Mouse (Mus musculus): Measurements from ENCODE around the gene Ptprj.
"Not testable (repeated sequence)": the region's sequence is repeated elsewhere in the genome, so short reads cannot be mapped to it uniquely, and the experiment has no call there.

The Ptprj gene

GRCm38 (mm10) chr2:90577451-90578279 lies 2.8 kb downstream of the Ptprj start:
- DNase-seq (ENCODE audit: low spot score in 2 of 2): no peak

GRCm38 (mm10) chr2:90576936-90577335 lies 3.5 kb downstream of the Ptprj start:
- no peak for DNase-seq (ENCODE audit: low spot score in 2 of 2)

GRCm38 (mm10) chr2:90576411-90576810 lies 4.0 kb downstream of the Ptprj start:
- no peak for DNase-seq (ENCODE audit: low spot score in 2 of 2)

GRCm38 (mm10) chr2:90575713-90576112 lies 4.7 kb downstream of the Ptprj start:
- no peak for DNase-seq (ENCODE audit: low spot score in 2 of 2)

GRCm38 (mm10) chr2:90575116-90575515 lies 5.3 kb downstream of the Ptprj start:
- no peak for DNase-seq (ENCODE audit: low spot score in 2 of 2)

GRCm38 (mm10) chr2:90574536-90574935 lies 5.9 kb downstream of the Ptprj start:
- no peak for DNase-seq (ENCODE audit: low spot score in 2 of 2)

- no peak for DNase-seq (ENCODE audit: low spot score in 2 of 2)
Measured at GRCm38 (mm10) chr2:90573640-90574526, 6.6 kb downstream of the Ptprj start.

- DNase-seq (ENCODE audit: low spot score in 2 of 2): no peak
Measured at GRCm38 (mm10) chr2:90572126-90572525, 8.3 kb downstream of the Ptprj start.

- not testable (repeated sequence) for DNase-seq (ENCODE audit: low spot score in 2 of 2)
Measured at GRCm38 (mm10) chr2:90571399-90571798, 9.0 kb downstream of the Ptprj start.

GRCm38 (mm10) chr2:90570871-90571270 lies 9.6 kb downstream of the Ptprj start:
- DNase-seq (ENCODE audit: low spot score in 2 of 2): no peak

GRCm38 (mm10) chr2:90570216-90570615 lies 10.2 kb downstream of the Ptprj start:
- DNase-seq (ENCODE audit: low spot score in 2 of 2): no peak

- DNase-seq (ENCODE audit: low spot score in 2 of 2): no peak
Measured at GRCm38 (mm10) chr2:90568961-90569481, 11.4 kb downstream of the Ptprj start.

GRCm38 (mm10) chr2:90568091-90568490 lies 12.4 kb downstream of the Ptprj start:
- no peak for DNase-seq (ENCODE audit: low spot score in 2 of 2)

- DNase-seq (ENCODE audit: low spot score in 2 of 2): no peak
Measured at GRCm38 (mm10) chr2:90566773-90567528, 13.5 kb downstream of the Ptprj start.

GRCm38 (mm10) chr2:90566046-90566445 lies 14.4 kb downstream of the Ptprj start:
- no peak for DNase-seq (ENCODE audit: low spot score in 2 of 2)

- DNase-seq (ENCODE audit: low spot score in 2 of 2): no peak
Measured at GRCm38 (mm10) chr2:90565192-90565929, 15.1 kb downstream of the Ptprj start.

- DNase-seq (ENCODE audit: low spot score in 2 of 2): no peak
Measured at GRCm38 (mm10) chr2:90564552-90564951, 15.9 kb downstream of the Ptprj start.

GRCm38 (mm10) chr2:90563171-90563570 lies 17.3 kb downstream of the Ptprj start:
- DNase-seq (ENCODE audit: low spot score in 2 of 2): no peak

GRCm38 (mm10) chr2:90562126-90562670 lies 18.2 kb downstream of the Ptprj start:
- no peak for DNase-seq (ENCODE audit: low spot score in 2 of 2)

- DNase-seq (ENCODE audit: low spot score in 2 of 2): no peak
Measured at GRCm38 (mm10) chr2:90560197-90560843, 20.1 kb downstream of the Ptprj start.

All from frontal cortex, postnatal 25 days (tissue).